In genomic region chr9:92552691-92553090, GRCm38 (mm10) we compare ENCODE assay signal across 28 mouse cellular contexts. TPM values are rescaled to one million over a fixed set of nuclear protein-coding genes. Genes with fewer than 3 reads are reported as not detected.
"Had no signal": no experiment of that assay in that cellular context is flagged by ENCODE, and none has a peak within 500 bp of the region (broad histone marks: within the 10 kb centered on the region; RNA-seq: fewer than 3 reads in every experiment).

No protein-coding gene starts in this region.

- DNase-seq: cerebellum, adult 2 months; cerebellum, adult 8-10 months; cerebellum, adult 9-10 months; cerebellum, adult 9-11 months; cerebellum, postnatal 10 days; cerebellum, postnatal 14 days; cerebellum, postnatal 25 days; cerebellum, postnatal 36 days; embryo, embryonic 11 days; forebrain, postnatal 0 days; gastrocnemius, adult 2 months; gastrocnemius, postnatal 10 days; gastrocnemius, postnatal 14 days; gastrocnemius, postnatal 25 days; gastrocnemius, postnatal 36 days; heart, adult 18-20 months; heart, adult 2 months had no signal

- H3K9ac ChIP-seq: embryonic facial prominence, embryonic 12.5 days; embryonic facial prominence, embryonic 13.5 days; embryonic facial prominence, embryonic 15.5 days; forebrain, embryonic 12.5 days; forebrain, embryonic 13.5 days; forebrain, embryonic 15.5 days; forebrain, postnatal 0 days had no signal

- H3K36me3 ChIP-seq: forebrain, embryonic 12.5 days; forebrain, embryonic 15.5 days had no signal

- ATAC-seq: forebrain, embryonic 13.5 days; forebrain, embryonic 14.5 days; forebrain, embryonic 15.5 days; forebrain, embryonic 16.5 days; forebrain, postnatal 0 days had no signal

- H3K4me3 ChIP-seq: embryonic facial prominence, embryonic 10.5 days; embryonic facial prominence, embryonic 12.5 days; embryonic facial prominence, embryonic 13.5 days; embryonic facial prominence, embryonic 15.5 days; erythroblast, embryonic 14.5 days; forebrain, embryonic 10.5 days; forebrain, embryonic 12.5 days; forebrain, embryonic 13.5 days; forebrain, embryonic 15.5 days; gastrocnemius, adult 2 months; heart, adult 2 months had no signal

- H3K27me3 ChIP-seq: embryonic facial prominence, embryonic 12.5 days; embryonic facial prominence, embryonic 13.5 days; embryonic facial prominence, embryonic 15.5 days; forebrain, embryonic 12.5 days; forebrain, embryonic 13.5 days; forebrain, embryonic 15.5 days had no signal

- H3K27ac ChIP-seq: embryonic facial prominence, embryonic 10.5 days; embryonic facial prominence, embryonic 12.5 days; embryonic facial prominence, embryonic 13.5 days; embryonic facial prominence, embryonic 15.5 days; forebrain, embryonic 10.5 days; forebrain, embryonic 12.5 days; forebrain, embryonic 13.5 days; forebrain, embryonic 15.5 days; gastrocnemius, adult 2 months; heart, adult 2 months had no signal

- H3K9me3 ChIP-seq: embryonic facial prominence, embryonic 10.5 days; embryonic facial prominence, embryonic 12.5 days; embryonic facial prominence, embryonic 13.5 days; embryonic facial prominence, embryonic 15.5 days; forebrain, embryonic 10.5 days; forebrain, embryonic 12.5 days; forebrain, embryonic 13.5 days; forebrain, embryonic 15.5 days had no signal

- H3K4me1 ChIP-seq: forebrain, embryonic 12.5 days; forebrain, embryonic 13.5 days; forebrain, embryonic 15.5 days had no signal

- H3K4me2 ChIP-seq: embryonic facial prominence, embryonic 12.5 days; embryonic facial prominence, embryonic 13.5 days; embryonic facial prominence, embryonic 15.5 days; forebrain, embryonic 12.5 days; forebrain, embryonic 13.5 days; forebrain, embryonic 15.5 days had no signal

RNA-seq across cellular contexts. Expression of gene Plod2, which starts 10.7 kb away (rescaled TPM):
- polyA plus RNA-seq: erythroblast, embryonic 14.5 days had no signal
